Mouse (Mus musculus): Measurements from ENCODE around the gene Hinfp. TPM values are rescaled to one million over a fixed set of nuclear protein-coding genes. Genes with fewer than 3 reads are reported as not detected.

Gene Hinfp
- 19.3 and 20.2 TPM in 2 replicates for polyA plus RNA-seq (2014; fragmentation: Nextera tagmentation; extraction: Ambion mirVana)

GRCm38 (mm10) chr9:44305466-44306079 lies at the start of gene Hinfp:
Gene Hinfp (minus strand): TSS chr9:44305671.
- peak within 1 kb of the TSS; percentile 93 for H3K9ac ChIP-seq (ENCODE audit: low read depth, low read length)
- ATAC-seq (replicated peaks; ENCODE audit: low FRiP score), result peak; percentile 99
- under 1% methylated on average over 54 of the region's 54 CpGs for WGBS
- peak; percentile 97 for DNase-seq (ENCODE audit: low spot score)
- H3K4me3 ChIP-seq (ENCODE audit: low read depth, low read length), result peak within 1 kb of the TSS; percentile 98
- no peaks in the 10 kb centered on the region for H3K27me3 ChIP-seq (replicated peaks; ENCODE audit: control insufficient read depth, insufficient read depth, low read length)
- peak within 1 kb of the TSS; percentile 73 for H3K4me2 ChIP-seq
- no peaks in the 10 kb centered on the region for H3K9me3 ChIP-seq (ENCODE audit: control insufficient read depth, low read length)
- peaks cover 13% of the 10 kb centered on the region for H3K36me3 ChIP-seq (ENCODE audit: control insufficient read depth, insufficient read depth, low read length)
- peaks cover 5% of the 10 kb centered on the region for H3K4me1 ChIP-seq (replicated peaks; ENCODE audit: control insufficient read depth, insufficient read depth, low read length)
- H3K27ac ChIP-seq (ENCODE audit: low read depth, low read length), result peak within 1 kb of the TSS; percentile 84

- H3K9me3 ChIP-seq (ENCODE audit: control insufficient read depth, low read length), result no peaks in the 10 kb centered on the region
- WGBS, result 89% methylated on average over 6 of the region's 6 CpGs
- DNase-seq (ENCODE audit: low spot score), result no peak
- H3K27me3 ChIP-seq (replicated peaks; ENCODE audit: control insufficient read depth, insufficient read depth, low read length), result no peaks in the 10 kb centered on the region
- H3K4me1 ChIP-seq (replicated peaks; ENCODE audit: control insufficient read depth, insufficient read depth, low read length), result no peaks in the 10 kb centered on the region
- H3K4me3 ChIP-seq (ENCODE audit: low read depth, low read length), result no peak overlapping the region
- no peak overlapping the region for H3K9ac ChIP-seq (ENCODE audit: low read depth, low read length)
- no peak for ATAC-seq (replicated peaks; ENCODE audit: low FRiP score)
- no peak overlapping the region for H3K27ac ChIP-seq (ENCODE audit: low read depth, low read length)
- H3K36me3 ChIP-seq (ENCODE audit: control insufficient read depth, insufficient read depth, low read length), result peaks cover 69% of the 10 kb centered on the region
- no peak overlapping the region for H3K4me2 ChIP-seq
Observed at GRCm38 (mm10) chr9:44353142-44353541, 47.7 kb upstream of the Hinfp start.

GRCm38 (mm10) chr9:44352337-44352736 lies 46.9 kb upstream of the Hinfp start:
- H3K9me3 ChIP-seq (ENCODE audit: control insufficient read depth, low read length), result no peaks in the 10 kb centered on the region
- 87% methylated on average over 10 of the region's 10 CpGs for WGBS
- H3K36me3 ChIP-seq (ENCODE audit: control insufficient read depth, insufficient read depth, low read length), result peaks cover 74% of the 10 kb centered on the region
- no peak overlapping the region for H3K9ac ChIP-seq (ENCODE audit: low read depth, low read length)
- H3K4me2 ChIP-seq, result no peak overlapping the region
- H3K4me3 ChIP-seq (ENCODE audit: low read depth, low read length), result no peak overlapping the region
- no peaks in the 10 kb centered on the region for H3K27me3 ChIP-seq (replicated peaks; ENCODE audit: control insufficient read depth, insufficient read depth, low read length)
- H3K4me1 ChIP-seq (replicated peaks; ENCODE audit: control insufficient read depth, insufficient read depth, low read length), result no peaks in the 10 kb centered on the region
- DNase-seq (ENCODE audit: low spot score) (no peak), ATAC-seq (replicated peaks; ENCODE audit: low FRiP score) (no peak; the same call in 1 of the 2 replicates)
- H3K27ac ChIP-seq (ENCODE audit: low read depth, low read length), result no peak overlapping the region

- no peak overlapping the region for H3K4me2 ChIP-seq
- no peaks in the 10 kb centered on the region for H3K9me3 ChIP-seq (ENCODE audit: control insufficient read depth, low read length)
- WGBS, result 92% methylated on average over 4 of the region's 4 CpGs
- no peaks in the 10 kb centered on the region for H3K4me1 ChIP-seq (replicated peaks; ENCODE audit: control insufficient read depth, insufficient read depth, low read length)
- ATAC-seq (replicated peaks; ENCODE audit: low FRiP score) (no peak), DNase-seq (ENCODE audit: low spot score) (no peak)
- H3K4me3 ChIP-seq (ENCODE audit: low read depth, low read length), result no peak overlapping the region
- H3K27me3 ChIP-seq (replicated peaks; ENCODE audit: control insufficient read depth, insufficient read depth, low read length), result no peaks in the 10 kb centered on the region
- peaks cover 72% of the 10 kb centered on the region for H3K36me3 ChIP-seq (ENCODE audit: control insufficient read depth, insufficient read depth, low read length)
- H3K9ac ChIP-seq (ENCODE audit: low read depth, low read length), result no peak overlapping the region
- H3K27ac ChIP-seq (ENCODE audit: low read depth, low read length), result no peak overlapping the region
Observed at GRCm38 (mm10) chr9:44351396-44351795, 45.9 kb upstream of the Hinfp start.

GRCm38 (mm10) chr9:44348546-44348945 lies 43.1 kb upstream of the Hinfp start:
- Histone ChIP-seq H3K27me3 (replicated peaks; ENCODE audit: control insufficient read depth, insufficient read depth, low read length) (no peaks in the 10 kb centered on the region), H3K36me3 (ENCODE audit: control insufficient read depth, insufficient read depth, low read length) (peaks cover 45% of the 10 kb centered on the region), H3K9me3 (ENCODE audit: control insufficient read depth, low read length) (no peaks in the 10 kb centered on the region), H3K4me3 (ENCODE audit: low read depth, low read length) (no peak overlapping the region), H3K4me1 (replicated peaks; ENCODE audit: control insufficient read depth, insufficient read depth, low read length) (0 out of 2 replicates have a peak, but pooled peaks cover 3% of the 10 kb centered on the region), H3K27ac (ENCODE audit: low read depth, low read length) (no peak overlapping the region), H3K9ac (ENCODE audit: low read depth, low read length) (no peak overlapping the region), H3K4me2 (no peak overlapping the region)
- 94% methylated on average over 4 of the region's 4 CpGs for WGBS
- no peak for DNase-seq (ENCODE audit: low spot score)
- ATAC-seq (replicated peaks; ENCODE audit: low FRiP score), result no peak

GRCm38 (mm10) chr9:44347621-44348020 lies 42.1 kb upstream of the Hinfp start:
- DNase-seq (ENCODE audit: low spot score), result no peak
- no peaks in the 10 kb centered on the region for H3K9me3 ChIP-seq (ENCODE audit: control insufficient read depth, low read length)
- H3K4me1 ChIP-seq (replicated peaks; ENCODE audit: control insufficient read depth, insufficient read depth, low read length), result peaks cover 10% of the 10 kb centered on the region
- no peak for ATAC-seq (replicated peaks; ENCODE audit: low FRiP score)
- no peaks in the 10 kb centered on the region for H3K27me3 ChIP-seq (replicated peaks; ENCODE audit: control insufficient read depth, insufficient read depth, low read length)
- H3K9ac ChIP-seq (ENCODE audit: low read depth, low read length), result no peak overlapping the region
- no peak overlapping the region for H3K4me3 ChIP-seq (ENCODE audit: low read depth, low read length)
- H3K36me3 ChIP-seq (ENCODE audit: control insufficient read depth, insufficient read depth, low read length), result peaks cover 40% of the 10 kb centered on the region
- no peak overlapping the region for H3K4me2 ChIP-seq
- WGBS, result 87% methylated on average over 4 of the region's 4 CpGs
- H3K27ac ChIP-seq (ENCODE audit: low read depth, low read length), result no peak overlapping the region

GRCm38 (mm10) chr9:44347166-44347565 lies 41.7 kb upstream of the Hinfp start:
- WGBS, result 91% methylated on average over 9 of the region's 9 CpGs
- peaks cover 38% of the 10 kb centered on the region for H3K36me3 ChIP-seq (ENCODE audit: control insufficient read depth, insufficient read depth, low read length)
- no peak overlapping the region for H3K27ac ChIP-seq (ENCODE audit: low read depth, low read length)

GRCm38 (mm10) chr9:44345570-44346433 lies 40.3 kb upstream of the Hinfp start:
- peak overlapping the region; percentile 34; the same call in 1 of the 2 replicates for H3K27ac ChIP-seq (ENCODE audit: low read depth, low read length)
- no peaks in the 10 kb centered on the region for H3K9me3 ChIP-seq (ENCODE audit: control insufficient read depth, low read length)
- ATAC-seq (replicated peaks; ENCODE audit: low FRiP score) (no peak), DNase-seq (ENCODE audit: low spot score) (no peak)
- H3K4me3 ChIP-seq (ENCODE audit: low read depth, low read length), result no peak overlapping the region
- peaks cover 33% of the 10 kb centered on the region for H3K36me3 ChIP-seq (ENCODE audit: control insufficient read depth, insufficient read depth, low read length)
- H3K4me1 ChIP-seq (replicated peaks; ENCODE audit: control insufficient read depth, insufficient read depth, low read length), result peaks cover 12% of the 10 kb centered on the region
- H3K27me3 ChIP-seq (replicated peaks; ENCODE audit: control insufficient read depth, insufficient read depth, low read length), result no peaks in the 10 kb centered on the region
- WGBS, result 85% methylated on average over 6 of the region's 6 CpGs
- H3K4me2 ChIP-seq, result no peak overlapping the region
- H3K9ac ChIP-seq (ENCODE audit: low read depth, low read length), result no peak overlapping the region

More at GRCm38 (mm10) chr9:44347166-44347565, 41.7 kb upstream of the Hinfp start:
- DNase-seq (ENCODE audit: low spot score) (no peak), ATAC-seq (replicated peaks; ENCODE audit: low FRiP score) (no peak)
- Histone ChIP-seq H3K4me2 (no peak overlapping the region), H3K27me3 (replicated peaks; ENCODE audit: control insufficient read depth, insufficient read depth, low read length) (no peaks in the 10 kb centered on the region), H3K9ac (ENCODE audit: low read depth, low read length) (no peak overlapping the region), H3K4me3 (ENCODE audit: low read depth, low read length) (no peak overlapping the region), H3K4me1 (replicated peaks; ENCODE audit: control insufficient read depth, insufficient read depth, low read length) (peaks cover 12% of the 10 kb centered on the region), H3K9me3 (ENCODE audit: control insufficient read depth, low read length) (no peaks in the 10 kb centered on the region)
